ENCODE assay signal across 23 mouse cellular contexts in the genomic region with DNA sequence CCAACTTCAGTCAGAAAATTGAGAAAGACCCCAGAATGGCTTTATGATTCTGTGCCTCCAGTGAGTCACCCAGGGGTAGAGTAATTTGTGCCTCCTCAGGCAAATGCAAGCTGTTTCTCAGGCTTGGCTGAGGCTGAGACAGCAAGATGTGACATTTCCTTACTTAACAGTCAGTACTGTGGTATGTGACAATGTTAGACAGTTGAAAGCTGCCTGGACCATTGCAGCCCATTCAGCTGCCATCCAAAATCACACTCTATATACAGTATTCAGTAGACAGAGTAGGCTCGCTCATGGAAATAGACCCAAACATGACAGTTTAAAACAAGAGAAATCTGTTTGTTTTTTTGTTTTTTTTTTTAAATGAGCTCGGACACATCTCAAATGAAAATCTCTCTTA.
A peak's percentile ranks its signal among the peaks of the same experiment; 100 is the strongest.
DNase-seq lines count a peak whose midpoint lies in the region; ATAC-seq and TF ChIP-seq lines count a peak whose summit lies in the region.
"Had no signal": no experiment of that assay in that cellular context is flagged by ENCODE, and none has a peak within 500 bp of the region (broad histone marks: within the 10 kb centered on the region; RNA-seq: fewer than 3 reads in every experiment).

No protein-coding gene starts in this region.

- ATAC-seq in forebrain, postnatal 0 days, result peak; percentile 93
- ATAC-seq in forebrain, embryonic 14.5 days, result no peak
- ATAC-seq in frontal cortex, adult (ENCODE audit: low TSS enrichment), result peak; percentile 31; the same call in 1 of the 2 replicates
- ATAC-seq: activated CD4-positive, CD25-positive, alpha-beta regulatory T cell, adult 4 months; CD4-positive, CD25-positive, alpha-beta regulatory T cell, adult 4 months; Patski had no signal

- H3K4me3 ChIP-seq in forebrain, postnatal 0 days (ENCODE audit: low read depth, low read length), result no peak overlapping the region
- H3K4me3 ChIP-seq in forebrain, embryonic 14.5 days (ENCODE audit: low read depth, low read length), result no peak overlapping the region

- TF ChIP-seq CTCF in forebrain, postnatal 0 days (IDR thresholded peaks at IDR 0.05; ENCODE audit: low read depth), result no peak

- H3K4me2 ChIP-seq in forebrain, postnatal 0 days (ENCODE audit: low read depth), result no peak overlapping the region
- no peak overlapping the region for H3K4me2 ChIP-seq in forebrain, embryonic 14.5 days (ENCODE audit: low read length)

- intact Hi-C loops in heart, postnatal 10 days (cut with DNase I), result no loop called here

- H3K4me1 ChIP-seq in forebrain, postnatal 0 days (ENCODE audit: insufficient read depth), result no peaks in the 10 kb centered on the region
- no peaks in the 10 kb centered on the region for H3K4me1 ChIP-seq in forebrain, embryonic 14.5 days (ENCODE audit: control insufficient read depth, insufficient read depth, low read length)

- no peaks in the 10 kb centered on the region for H3K9me3 ChIP-seq in forebrain, postnatal 0 days (ENCODE audit: low read length)
- no peaks in the 10 kb centered on the region for H3K9me3 ChIP-seq in forebrain, embryonic 14.5 days (replicated peaks; ENCODE audit: control insufficient read depth, low read length)

- DNase-seq in forebrain, postnatal 0 days, result peak; percentile 14
- DNase-seq in forebrain, embryonic 14.5 days (ENCODE audit: low spot score), result no peak
- no peak for DNase-seq in frontal cortex, postnatal 25 days (ENCODE audit: low spot score in 2 of 2)
- peak; percentile 1 to 5 for DNase-seq in heart, postnatal 10 days
- no peak for DNase-seq in heart, postnatal 4 days
- peak; percentile 30 for DNase-seq in brain, adult 2 months (ENCODE audit: low read depth, low spot score)
- no peak for DNase-seq in kidney, adult 11 months
- DNase-seq: adrenal gland, adult 2 months; adrenal gland, adult 8-10 months; adrenal gland, postnatal 10 days; adrenal gland, postnatal 14 days; adrenal gland, postnatal 25 days; adrenal gland, postnatal 36 days; B cell, adult 2 months; cerebellum, adult 11 months; cerebellum, adult 11-12 months; cerebellum, adult 18-20 months had no signal

- H3K36me3 ChIP-seq in forebrain, postnatal 0 days (ENCODE audit: insufficient read depth), result no peaks in the 10 kb centered on the region
- no peaks in the 10 kb centered on the region for H3K36me3 ChIP-seq in forebrain, embryonic 14.5 days (ENCODE audit: control insufficient read depth, insufficient read depth, low read length)
- H3K36me3 ChIP-seq: G1E had no signal

- 74% methylated on average over 2 of the region's 2 CpGs for WGBS in forebrain, postnatal 0 days
- WGBS in forebrain, embryonic 14.5 days, result 88% methylated on average over 2 of the region's 2 CpGs

- H3K27me3 ChIP-seq in forebrain, postnatal 0 days (ENCODE audit: insufficient read depth, low read length), result peaks cover 4% of the 10 kb centered on the region; the same call in 1 of the 2 replicates
- 0 out of 2 replicates have a peak, but pooled peaks cover 4% of the 10 kb centered on the region for H3K27me3 ChIP-seq in forebrain, embryonic 14.5 days (replicated peaks; ENCODE audit: control insufficient read depth, insufficient read depth, low read length)
- H3K27me3 ChIP-seq: CH12.LX had no signal

- no peak overlapping the region for H3K27ac ChIP-seq in forebrain, postnatal 0 days (ENCODE audit: low read depth, low read length)
- H3K27ac ChIP-seq in forebrain, embryonic 14.5 days (ENCODE audit: low read depth, low read length), result no peak overlapping the region

- H3K9ac ChIP-seq in forebrain, postnatal 0 days, result no peak overlapping the region
- no peak overlapping the region for H3K9ac ChIP-seq in forebrain, embryonic 14.5 days (ENCODE audit: low read length)

Comparison
In these comparisons a context has a peak if more than half of its experiments do, and no peak if none do; other contexts are left out.
1. DNase-seq: peak in forebrain, postnatal 0 days (single experiment), heart, postnatal 10 days (2 of 2) and brain, adult 2 months (single experiment); none in forebrain, embryonic 14.5 days (single experiment), frontal cortex, postnatal 25 days (0 of 2), heart, postnatal 4 days (single experiment) and kidney, adult 11 months (single experiment).